Mouse (Mus musculus) myocyte (in vitro differentiated cells): Measurements from ENCODE around the gene Wdr90.

Experiments used
- CEBPB ChIP-seq: IDR thresholded peaks from 2 replicates; pipeline ENCODE4 v1.6.1; 2011; ENCODE audit warnings: mild to moderate bottlenecking, moderate library complexity; ENCODE audit not compliant: poor library complexity, insufficient read depth, severe bottlenecking
- E2F4 ChIP-seq: IDR thresholded peaks from one replicate; pipeline ENCODE4 v1.6.1; 2011; ENCODE audit warnings: mild to moderate bottlenecking, control low read depth, moderate library complexity; ENCODE audit not compliant: insufficient read depth
- MAX ChIP-seq: IDR thresholded peaks from one replicate; pipeline ENCODE4 v1.6.1; 2011; ENCODE audit warnings: low read depth, mild to moderate bottlenecking, control low read depth
- POLR2A ChIP-seq: IDR thresholded peaks from one replicate; pipeline ENCODE4 v1.6.1; 2011; ENCODE audit warnings: low read depth, mild to moderate bottlenecking, control low read depth, moderate library complexity; ENCODE audit not compliant: insufficient read length
- POLR2AphosphoS2 ChIP-seq: IDR thresholded peaks from one replicate; pipeline ENCODE4 v1.6.1; 2011; ENCODE audit warnings: low read depth, control low read depth; ENCODE audit not compliant: insufficient read length
- REST ChIP-seq: IDR thresholded peaks from one replicate; pipeline ENCODE4 v1.6.1; 2011; ENCODE audit warnings: mild to moderate bottlenecking, control low read depth, moderate library complexity; ENCODE audit not compliant: insufficient read depth, insufficient read length
- TCF12 ChIP-seq: IDR thresholded peaks from one replicate; pipeline ENCODE4 v1.6.1; 2011; ENCODE audit warnings: mild to moderate bottlenecking, control low read depth; ENCODE audit not compliant: poor library complexity, insufficient read depth, severe bottlenecking

GRCm38 (mm10) chr17:25839455-25840235 lies 21.7 kb downstream of the Wdr90 start:
- no peak for TF ChIP-seq TCF12
- no peak for TF ChIP-seq POLR2A
- no peak for TF ChIP-seq MAX
- TF ChIP-seq REST, result no peak
- no peak for TF ChIP-seq CEBPB
- no peak for TF ChIP-seq E2F4
- no peak for TF ChIP-seq POLR2AphosphoS2
